Mouse (Mus musculus) thymus, adult 2 months (tissue): ENCODE results near the gene Gm21905. TPM values are rescaled to one million over a fixed set of nuclear protein-coding genes. Genes with fewer than 3 reads are reported as not detected.

Experiments
- DNase-seq: peaks from one replicate; pipeline ENCODE4 v3.0.0; 2021
- H3K27ac ChIP-seq: fragments of 200-500 bp; 2 replicates; pipeline ENCODE4 v1.5.1; 2012; ENCODE audit warnings: low read length, control low read depth; ENCODE audit not compliant: control insufficient read depth, insufficient read depth
- H3K27me3 ChIP-seq: fragments of 200-500 bp; 2 replicates; pipeline ENCODE4 v1.6.1; 2012; ENCODE audit warnings: mild to moderate bottlenecking, low read length, moderate library complexity, mixed read lengths; ENCODE audit not compliant: control insufficient read depth, insufficient read depth
- H3K36me3 ChIP-seq: fragments of 200-500 bp; 2 replicates; pipeline ENCODE4 v1.6.1; 2012; ENCODE audit warnings: mild to moderate bottlenecking, low read length, moderate library complexity; ENCODE audit not compliant: control insufficient read depth, insufficient read depth
- H3K4me1 ChIP-seq: fragments of 200-500 bp; replicated peaks from 2 replicates; pipeline ENCODE4 v1.6.1; 2012; ENCODE audit warnings: low read length; ENCODE audit not compliant: control insufficient read depth, insufficient read depth
- H3K4me3 ChIP-seq: fragments of 200-500 bp; 2 replicates; pipeline ENCODE4 v1.5.1; 2012; ENCODE audit warnings: mild to moderate bottlenecking, low read length, control low read depth, moderate library complexity; ENCODE audit not compliant: control insufficient read depth, insufficient read depth
- CTCF ChIP-seq: fragments of 200-500 bp; IDR thresholded peaks from 2 replicates; pipeline ENCODE4 v1.5.1; 2012; ENCODE audit warnings: mild to moderate bottlenecking, control low read depth, low read length, moderate library complexity, borderline replicate concordance; ENCODE audit not compliant: control insufficient read depth, poor library complexity, insufficient read depth; ENCODE audit errors: extremely low read depth
- POLR2A ChIP-seq: fragments of 200-500 bp; IDR thresholded peaks from 2 replicates; pipeline ENCODE4 v1.6.1; 2012; ENCODE audit warnings: mild to moderate bottlenecking, low read length, control low read depth, moderate library complexity; ENCODE audit not compliant: control insufficient read depth, poor library complexity, insufficient read depth; ENCODE audit errors: extremely low read depth
- WGBS: fragments of 180-500 bp; shearing (Covaris S2); methylation state at CpG from one replicate; pipeline ENCODE4 v1.1.7; 2018; 5-methylcytosine and 5-hydroxymethylcytosine counted together
- polyA plus RNA-seq: library from polyadenylated mRNA; depleted of rRNA; stranded (reverse); fragments of >200 nt; gene quantifications from 2 replicates; pipeline ENCODE4 v1.2.3, GENCODE M21; 2012; rRNA removed

Gm21905 gene
- polyA plus RNA-seq, 1 experiment: not detected

DNA sequence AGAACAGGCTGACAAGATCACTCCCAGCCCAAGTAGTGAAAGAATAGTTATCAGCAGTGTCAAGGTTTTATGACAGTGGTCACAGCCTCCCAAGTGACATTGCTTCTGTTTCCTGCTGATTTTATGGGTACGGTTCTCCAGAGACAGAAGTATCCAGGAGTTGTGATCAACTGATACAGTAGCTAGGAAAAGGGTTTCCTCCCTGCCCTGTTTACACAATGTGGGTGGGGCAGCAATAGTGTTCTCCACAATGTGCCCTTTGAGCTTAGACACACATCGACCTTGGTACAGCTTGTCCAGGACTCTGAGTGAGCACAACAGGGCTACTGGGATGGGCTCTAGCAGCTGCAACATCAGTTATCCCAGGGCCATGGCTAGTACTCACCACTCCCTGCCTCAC, 14.6 kb downstream of the Gm21905 start:
- H3K36me3 ChIP-seq: no peaks in the 10 kb centered on the region
- H3K27me3 ChIP-seq: no peaks in the 10 kb centered on the region
- no peak overlapping the region for H3K4me3 ChIP-seq
- H3K27ac ChIP-seq: no peak overlapping the region
- WGBS: 11% methylated on average over 2 of the region's 2 CpGs
- H3K4me1 ChIP-seq: peaks cover 10% of the 10 kb centered on the region
- TF ChIP-seq CTCF (no peak), POLR2A (no peak)
- no peak for DNase-seq

DNA sequence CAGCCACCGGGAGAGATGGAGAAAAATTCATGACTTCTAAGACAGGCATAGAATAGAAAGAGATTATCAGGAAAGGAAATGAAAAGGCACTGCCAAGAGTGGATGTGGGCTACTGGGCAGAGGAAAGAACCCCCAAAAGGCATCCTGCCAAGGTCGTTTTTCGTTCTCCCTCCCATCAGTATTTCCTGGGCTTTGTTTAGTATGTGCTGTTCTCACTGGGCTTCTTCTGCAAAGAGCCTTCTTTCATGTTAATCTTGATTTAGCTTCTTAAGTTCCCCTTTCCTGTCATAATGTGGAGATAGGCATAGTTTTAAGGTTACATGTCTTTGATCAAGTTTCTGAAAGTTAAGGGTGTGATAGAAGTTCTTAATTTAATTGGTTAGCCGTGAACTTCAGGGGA, 15.6 kb downstream of the Gm21905 start:
- DNase-seq: no peak
- Histone ChIP-seq H3K36me3 (no peaks in the 10 kb centered on the region), H3K4me1 (peaks cover 10% of the 10 kb centered on the region), H3K4me3 (no peak overlapping the region), H3K27me3 (no peaks in the 10 kb centered on the region), H3K27ac (no peak overlapping the region)
- TF ChIP-seq CTCF (no peak), POLR2A (no peak)
- 5% methylated on average over 4 of the region's 4 CpGs for WGBS

DNA sequence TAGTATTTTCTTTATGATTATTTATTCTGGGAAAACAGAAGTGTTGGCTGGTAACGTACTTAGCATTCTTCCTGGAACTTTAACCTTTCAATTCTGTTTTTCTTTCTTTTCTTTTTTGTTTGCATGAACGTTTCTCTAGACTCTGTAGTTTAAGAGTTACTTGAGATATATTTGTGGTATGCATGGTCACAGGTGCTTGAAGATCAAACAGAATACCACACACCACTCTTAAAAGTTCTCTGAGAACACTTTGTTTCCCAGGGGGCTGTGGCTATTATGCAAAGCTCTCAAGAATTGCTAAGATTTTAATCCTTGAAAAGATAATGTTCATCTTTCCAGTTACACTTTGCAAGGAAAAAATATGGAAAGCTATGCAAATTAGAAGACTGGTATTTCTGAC, 41.7 kb downstream of the Gm21905 start:
- no peak for DNase-seq
- Histone ChIP-seq H3K4me3 (no peak overlapping the region), H3K27ac (no peak overlapping the region), H3K36me3 (no peaks in the 10 kb centered on the region), H3K4me1 (peaks cover 4% of the 10 kb centered on the region), H3K27me3 (no peaks in the 10 kb centered on the region)
- TF ChIP-seq CTCF (no peak), POLR2A (no peak)
- WGBS: 3% methylated on average over 2 of the region's 2 CpGs

DNA sequence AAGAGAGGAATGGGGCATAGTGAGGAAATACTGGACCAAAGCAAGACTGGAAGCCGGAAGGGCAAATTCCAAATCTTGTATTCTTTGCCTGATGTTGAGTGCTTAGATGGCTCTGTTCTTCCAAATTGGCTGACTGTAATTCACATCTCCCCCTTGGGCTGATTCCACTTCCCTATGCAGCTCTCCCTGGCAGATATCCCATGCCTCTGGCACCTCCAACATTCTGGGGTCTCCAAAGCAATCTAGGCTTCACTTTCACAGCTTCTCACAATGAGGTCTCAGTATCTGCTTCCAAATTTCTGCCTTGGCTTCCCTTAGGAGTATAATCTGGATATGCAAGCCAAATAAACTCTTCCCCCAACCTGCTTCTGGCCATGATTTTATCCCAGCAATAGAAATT, 47.3 kb downstream of the Gm21905 start:
- H3K4me3 ChIP-seq: no peak overlapping the region
- TF ChIP-seq POLR2A (no peak), CTCF (no peak)
- H3K36me3 ChIP-seq: no peaks in the 10 kb centered on the region
- H3K4me1 ChIP-seq: no peaks in the 10 kb centered on the region
- no peak overlapping the region for H3K27ac ChIP-seq
- no peak for DNase-seq
- 97% methylated on average over 1 of the region's 1 CpGs for WGBS
- H3K27me3 ChIP-seq: no peaks in the 10 kb centered on the region

DNA sequence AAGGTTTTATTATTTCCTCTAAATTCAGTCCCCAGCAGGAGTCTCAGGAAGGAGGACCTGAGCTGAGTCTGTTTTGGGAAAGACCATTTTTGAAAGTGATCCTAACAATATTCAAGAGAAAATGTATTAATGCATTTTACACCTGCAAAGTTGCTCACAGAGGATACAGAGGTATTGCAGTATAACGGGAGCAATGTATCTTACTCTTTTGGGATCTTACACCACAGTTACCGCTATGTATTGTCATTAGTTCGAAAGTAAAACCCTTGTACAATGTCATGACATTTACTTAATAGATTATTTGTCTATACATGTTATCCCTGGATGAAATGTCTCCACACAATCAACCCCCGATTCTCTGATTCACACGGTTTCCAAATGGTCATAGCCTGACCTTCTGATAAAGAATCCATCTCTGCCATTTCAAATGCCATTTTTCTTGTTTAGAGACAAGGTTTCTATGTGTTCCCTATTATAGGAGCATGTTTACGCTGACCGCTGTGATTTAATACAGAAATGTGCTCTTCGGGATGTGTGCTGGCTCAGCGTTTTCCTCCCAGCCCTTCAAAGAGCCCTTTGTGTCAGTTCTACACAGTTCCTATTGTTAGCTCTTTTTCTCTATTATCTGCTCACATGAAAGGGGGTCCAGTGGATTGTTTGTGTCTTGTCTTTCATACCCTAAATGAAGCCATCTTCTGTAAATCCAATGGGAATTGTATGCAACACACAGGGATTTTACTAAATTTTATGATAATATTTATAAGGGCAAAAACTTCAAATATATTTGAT, 61.6 kb downstream of the Gm21905 start:
- 96% methylated on average over 9 of the region's 9 CpGs for WGBS
- no peak overlapping the region for H3K4me3 ChIP-seq
- H3K4me1 ChIP-seq: no peaks in the 10 kb centered on the region
- H3K27me3 ChIP-seq: no peaks in the 10 kb centered on the region
- no peak overlapping the region for H3K27ac ChIP-seq
- DNase-seq: no peak
- H3K36me3 ChIP-seq: no peaks in the 10 kb centered on the region
- TF ChIP-seq POLR2A: no peak
- TF ChIP-seq CTCF: no peak

DNA sequence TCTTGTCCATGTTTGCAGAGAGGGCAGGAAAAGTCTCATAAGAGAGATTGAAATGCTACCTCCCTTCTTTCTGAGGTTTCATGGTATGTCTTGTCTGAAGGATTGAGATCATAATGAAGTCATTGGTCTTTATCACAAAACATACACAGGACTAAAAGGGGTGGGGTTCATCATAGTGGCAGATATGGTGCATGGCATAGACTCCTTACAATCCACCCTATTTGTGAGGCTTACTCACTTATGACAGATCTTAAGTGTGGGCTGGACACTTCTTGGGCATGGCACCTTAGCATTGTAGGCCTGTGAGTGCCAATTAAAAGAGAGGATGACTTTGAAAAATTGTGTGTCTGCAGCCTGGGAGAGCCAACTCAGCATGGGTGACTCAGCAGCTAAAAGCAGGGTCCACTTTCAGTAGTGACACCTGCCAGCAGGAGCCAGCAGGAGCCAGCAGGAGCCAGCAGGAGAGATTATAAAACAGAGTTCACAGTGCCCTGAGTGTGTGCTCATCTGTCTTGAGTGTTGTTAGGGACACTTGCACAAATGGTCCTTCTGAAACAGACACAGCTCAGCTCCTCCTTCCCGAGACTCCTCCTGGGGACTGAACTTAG, 62.6 kb downstream of the Gm21905 start:
- 92% methylated on average over 1 of the region's 1 CpGs for WGBS
- H3K4me3 ChIP-seq: no peak overlapping the region

More for the DNA sequence above, 62.6 kb downstream of the Gm21905 start:
- DNase-seq: no peak
- H3K4me1 ChIP-seq: no peaks in the 10 kb centered on the region
- H3K27ac ChIP-seq: no peak overlapping the region
- no peaks in the 10 kb centered on the region for H3K36me3 ChIP-seq
- TF ChIP-seq POLR2A (no peak), CTCF (no peak)
- no peaks in the 10 kb centered on the region for H3K27me3 ChIP-seq

Other genes starting within 250 kb of the Gm21905 start
- gene Atp8a1, start 99.0 kb downstream of the Gm21905 start, polyA plus RNA-seq: 27.8 and 63.5 TPM in 2 replicates
- gene Gm5108, start 4.8 kb downstream of the Gm21905 start, polyA plus RNA-seq: not detected in 2 replicates
- not detected in 2 replicates for gene Grxcr1, start 85.4 kb upstream of the Gm21905 start, polyA plus RNA-seq